In genomic region chr19:4121097-4121805, GRCm38 (mm10) we compare ENCODE assay signal across 8 mouse cellular contexts. TPM values are rescaled to one million over a fixed set of nuclear protein-coding genes. Genes with fewer than 3 reads are reported as not detected.
DNase-seq lines count a peak whose midpoint lies in the region; ATAC-seq and TF ChIP-seq lines count a peak whose summit lies in the region.

No protein-coding gene starts in this region.

- WGBS in heart, embryonic 12.5 days = 3% methylated on average over 38 of the region's 38 CpGs
- WGBS in kidney, postnatal 0 days = 4% methylated on average over 38 of the region's 38 CpGs
- 2% methylated on average over 38 of the region's 38 CpGs for WGBS in liver, embryonic 11.5 days
- WGBS in stomach, embryonic 14.5 days = 4% methylated on average over 38 of the region's 38 CpGs

- H3K4me1 ChIP-seq in heart, embryonic 12.5 days (replicated peaks) = peaks cover 11% of the 10 kb centered on the region; the same call in 1 of the 2 replicates
- peaks cover 11% of the 10 kb centered on the region for H3K4me1 ChIP-seq in kidney, postnatal 0 days (replicated peaks; ENCODE audit: insufficient read depth, low read length)
- H3K4me1 ChIP-seq in liver, embryonic 11.5 days (replicated peaks; ENCODE audit: control insufficient read depth, insufficient read depth, low read length) = peaks cover 14% of the 10 kb centered on the region
- peaks cover 7% of the 10 kb centered on the region; the same call in 1 of the 2 replicates for H3K4me1 ChIP-seq in stomach, embryonic 14.5 days (ENCODE audit: control insufficient read depth, insufficient read depth, low read length)

- peak overlapping the region; percentile 55 for H3K4me3 ChIP-seq in heart, embryonic 12.5 days
- H3K4me3 ChIP-seq in kidney, postnatal 0 days (replicated peaks; ENCODE audit: low read depth, low read length) = peak overlapping the region; percentile 40
- H3K4me3 ChIP-seq in liver, embryonic 11.5 days (ENCODE audit: low read depth, low read length) = peak overlapping the region; percentile 43
- peak overlapping the region; percentile 43 for H3K4me3 ChIP-seq in stomach, embryonic 14.5 days (ENCODE audit: low read depth, low read length)

- peak; percentile 99 for DNase-seq in CD4-positive helper T cell, adult 2 months (ENCODE audit: low read depth, low spot score)
- DNase-seq in brain, embryonic 18.5 days (ENCODE audit: low read depth, low spot score) = peak; percentile 97
- DNase-seq in kidney, postnatal 0 days (ENCODE audit: low spot score) = peak; percentile 100
- DNase-seq in liver, embryonic 11.5 days (ENCODE audit: low spot score) = peak; percentile 94
- peak; percentile 100 for DNase-seq in naive thymus-derived CD4-positive, alpha-beta T cell, adult 2 months (ENCODE audit: low read depth)

- no peak for TF ChIP-seq CTCF in kidney, postnatal 0 days (IDR thresholded peaks at IDR 0.05; ENCODE audit: low read depth)

- H3K27me3 ChIP-seq in heart, embryonic 12.5 days (replicated peaks) = no peaks in the 10 kb centered on the region
- no peaks in the 10 kb centered on the region for H3K27me3 ChIP-seq in kidney, postnatal 0 days (ENCODE audit: insufficient read depth, low read length)
- no peaks in the 10 kb centered on the region for H3K27me3 ChIP-seq in liver, embryonic 11.5 days (replicated peaks; ENCODE audit: control insufficient read depth, insufficient read depth, low read length)
- no peaks in the 10 kb centered on the region for H3K27me3 ChIP-seq in stomach, embryonic 14.5 days (ENCODE audit: control insufficient read depth, insufficient read depth, low read length)

- ATAC-seq in erythroid progenitor cell, adult 5-6 weeks (replicated peaks; ENCODE audit: low FRiP score, poor library complexity, severe bottlenecking) = peak; percentile 78
- ATAC-seq in heart, embryonic 12.5 days (ENCODE audit: insufficient number of reproducible peaks, low FRiP score) = peak; percentile 85
- peak; percentile 70 for ATAC-seq in kidney, postnatal 0 days (replicated peaks; ENCODE audit: low FRiP score, low read depth)
- peak; percentile 77 for ATAC-seq in liver, embryonic 11.5 days (replicated peaks; ENCODE audit: low FRiP score)
- ATAC-seq in stomach, embryonic 14.5 days (ENCODE audit: insufficient number of reproducible peaks, insufficient read depth, low FRiP score, low read depth) = peak; percentile 70

- H3K4me2 ChIP-seq in heart, embryonic 12.5 days = peak overlapping the region; percentile 71
- H3K4me2 ChIP-seq in kidney, postnatal 0 days (ENCODE audit: low read length) = peak overlapping the region; percentile 58
- peak overlapping the region; percentile 57 for H3K4me2 ChIP-seq in liver, embryonic 11.5 days
- H3K4me2 ChIP-seq in stomach, embryonic 14.5 days (replicated peaks; ENCODE audit: low read depth, low read length) = peak overlapping the region; percentile 49

- peak overlapping the region; percentile 66 for H3K27ac ChIP-seq in heart, embryonic 12.5 days (ENCODE audit: poor library complexity, severe bottlenecking)
- peak overlapping the region; percentile 86 for H3K27ac ChIP-seq in kidney, postnatal 0 days
- no peak overlapping the region; the same call in 1 of the 2 replicates for H3K27ac ChIP-seq in liver, embryonic 11.5 days (ENCODE audit: low read depth, low read length)
- peak overlapping the region; percentile 70; the same call in 1 of the 2 replicates for H3K27ac ChIP-seq in stomach, embryonic 14.5 days (ENCODE audit: low read length)

- H3K36me3 ChIP-seq in heart, embryonic 12.5 days = peaks cover 25% of the 10 kb centered on the region
- no peaks in the 10 kb centered on the region; the same call in 1 of the 2 replicates for H3K36me3 ChIP-seq in kidney, postnatal 0 days (ENCODE audit: insufficient read depth, low read length)
- H3K36me3 ChIP-seq in liver, embryonic 11.5 days (ENCODE audit: control insufficient read depth, insufficient read depth, low read length) = no peaks in the 10 kb centered on the region
- peaks cover 14% of the 10 kb centered on the region for H3K36me3 ChIP-seq in stomach, embryonic 14.5 days (ENCODE audit: control insufficient read depth, insufficient read depth, low read length)

- peak overlapping the region; percentile 63; the same call in 1 of the 2 replicates for H3K9ac ChIP-seq in heart, embryonic 12.5 days
- peak overlapping the region; percentile 56 for H3K9ac ChIP-seq in kidney, postnatal 0 days (ENCODE audit: low read depth, low read length)
- H3K9ac ChIP-seq in liver, embryonic 11.5 days (ENCODE audit: low read depth, low read length) = peak overlapping the region; percentile 51
- peak overlapping the region; percentile 49 for H3K9ac ChIP-seq in stomach, embryonic 14.5 days (replicated peaks; ENCODE audit: low read depth, low read length)

- no peaks in the 10 kb centered on the region for H3K9me3 ChIP-seq in heart, embryonic 12.5 days (replicated peaks)
- H3K9me3 ChIP-seq in kidney, postnatal 0 days (replicated peaks; ENCODE audit: low read length) = no peaks in the 10 kb centered on the region
- no peaks in the 10 kb centered on the region for H3K9me3 ChIP-seq in liver, embryonic 11.5 days (ENCODE audit: control insufficient read depth, low read length)
- no peaks in the 10 kb centered on the region for H3K9me3 ChIP-seq in stomach, embryonic 14.5 days (ENCODE audit: control insufficient read depth, low read depth, low read length)

RNA-seq across cellular contexts. Expression of gene Aip, which starts 4.4 kb away (rescaled TPM):
- 33.5 and 72.1 TPM in 2 replicates for total RNA-seq in erythroid progenitor cell, adult 5-6 weeks (2015; ENCODE audit: low replicate concordance)
- 41.2 and 41.8 TPM in 2 replicates for total RNA-seq in erythroid progenitor cell, adult 5-6 weeks (2017; ENCODE audit: low replicate concordance)
- 80.4 and 82.6 TPM in 2 replicates for polyA plus RNA-seq in heart, embryonic 12.5 days (2016; fragmentation: Nextera tagmentation; extraction: Ambion mirVana)
- polyA plus RNA-seq in kidney, postnatal 0 days (2015; fragmentation: Nextera tagmentation; extraction: Ambion mirVana) = 83.2 and 84.2 TPM in 2 replicates
- polyA plus RNA-seq in liver, embryonic 11.5 days (2014; fragmentation: Nextera tagmentation; extraction: Ambion mirVana) = 56.2 and 61.8 TPM in 2 replicates
- polyA plus RNA-seq in stomach, embryonic 14.5 days (2014; fragmentation: Nextera tagmentation; extraction: Ambion mirVana) = 95.3 and 101 TPM in 2 replicates

RNA-seq across cellular contexts. Expression of gene Gpr152, which starts 18.3 kb away (rescaled TPM):
- total RNA-seq in erythroid progenitor cell, adult 5-6 weeks (2015; ENCODE audit: low replicate concordance) = 1.1 TPM in 1 of 2 replicates, not detected in the other
- not detected in 2 replicates for total RNA-seq in erythroid progenitor cell, adult 5-6 weeks (2017; ENCODE audit: low replicate concordance)
- not detected in 2 replicates for polyA plus RNA-seq in heart, embryonic 12.5 days (2016; fragmentation: Nextera tagmentation; extraction: Ambion mirVana)
- 0.03 TPM in 1 of 2 replicates, not detected in the other for polyA plus RNA-seq in kidney, postnatal 0 days (2015; fragmentation: Nextera tagmentation; extraction: Ambion mirVana)
- polyA plus RNA-seq in liver, embryonic 11.5 days (2014; fragmentation: Nextera tagmentation; extraction: Ambion mirVana) = not detected in 2 replicates
- polyA plus RNA-seq in stomach, embryonic 14.5 days (2014; fragmentation: Nextera tagmentation; extraction: Ambion mirVana) = not detected in 2 replicates

RNA-seq across cellular contexts. Expression of gene Pitpnm1, which starts 21.5 kb away (rescaled TPM):
- total RNA-seq in erythroid progenitor cell, adult 5-6 weeks (2015; ENCODE audit: low replicate concordance) = 56.6 and 67.1 TPM in 2 replicates
- 33.9 and 60.9 TPM in 2 replicates for total RNA-seq in erythroid progenitor cell, adult 5-6 weeks (2017; ENCODE audit: low replicate concordance)
- 23.3 and 23.5 TPM in 2 replicates for polyA plus RNA-seq in heart, embryonic 12.5 days (2016; fragmentation: Nextera tagmentation; extraction: Ambion mirVana)
- 12.2 and 13.9 TPM in 2 replicates for polyA plus RNA-seq in kidney, postnatal 0 days (2015; fragmentation: Nextera tagmentation; extraction: Ambion mirVana)
- 7.2 and 8.0 TPM in 2 replicates for polyA plus RNA-seq in liver, embryonic 11.5 days (2014; fragmentation: Nextera tagmentation; extraction: Ambion mirVana)
- polyA plus RNA-seq in stomach, embryonic 14.5 days (2014; fragmentation: Nextera tagmentation; extraction: Ambion mirVana) = 9.2 and 10.8 TPM in 2 replicates

RNA-seq across cellular contexts. Expression of gene Cabp4, which starts 22.6 kb away (rescaled TPM):
- total RNA-seq in erythroid progenitor cell, adult 5-6 weeks (2015; ENCODE audit: low replicate concordance) = not detected in 2 replicates
- total RNA-seq in erythroid progenitor cell, adult 5-6 weeks (2017; ENCODE audit: low replicate concordance) = not detected in 2 replicates
- 0.13 TPM in 1 of 2 replicates, not detected in the other for polyA plus RNA-seq in heart, embryonic 12.5 days (2016; fragmentation: Nextera tagmentation; extraction: Ambion mirVana)
- polyA plus RNA-seq in kidney, postnatal 0 days (2015; fragmentation: Nextera tagmentation; extraction: Ambion mirVana) = 0.08 and 0.13 TPM in 2 replicates
- 0.21 TPM in 1 of 2 replicates, not detected in the other for polyA plus RNA-seq in liver, embryonic 11.5 days (2014; fragmentation: Nextera tagmentation; extraction: Ambion mirVana)
- not detected in 2 replicates for polyA plus RNA-seq in stomach, embryonic 14.5 days (2014; fragmentation: Nextera tagmentation; extraction: Ambion mirVana)

RNA-seq across cellular contexts. Expression of gene Cdk2ap2, which starts 24.3 kb away (rescaled TPM):
- 118 and 124 TPM in 2 replicates for total RNA-seq in erythroid progenitor cell, adult 5-6 weeks (2015; ENCODE audit: low replicate concordance)
- 17.9 and 36.3 TPM in 2 replicates for total RNA-seq in erythroid progenitor cell, adult 5-6 weeks (2017; ENCODE audit: low replicate concordance)
- 54.4 and 57.6 TPM in 2 replicates for polyA plus RNA-seq in heart, embryonic 12.5 days (2016; fragmentation: Nextera tagmentation; extraction: Ambion mirVana)
- polyA plus RNA-seq in kidney, postnatal 0 days (2015; fragmentation: Nextera tagmentation; extraction: Ambion mirVana) = 107 TPM in 2 replicates
- polyA plus RNA-seq in liver, embryonic 11.5 days (2014; fragmentation: Nextera tagmentation; extraction: Ambion mirVana) = 121 and 135 TPM in 2 replicates
- 74.1 and 91.0 TPM in 2 replicates for polyA plus RNA-seq in stomach, embryonic 14.5 days (2014; fragmentation: Nextera tagmentation; extraction: Ambion mirVana)
